Mouse (Mus musculus) liver, adult 2 months (tissue): ENCODE measurements at regions not wholly inside any gene's neighbourhood (a gene's known extent, or its start where the extent isn't known, plus 50 kb on each side); places are given as distances from the start of the nearest gene placed in this dataset.

Experiments used
- DNase-seq: peaks from one replicate; pipeline ENCODE4 v3.0.0-alpha.2; 2011; ENCODE audit warnings: low read depth, low spot score; ENCODE audit errors: extremely low read depth
- H3K27ac ChIP-seq: fragments of 200-500 bp; replicated peaks from 2 replicates; pipeline ENCODE4 v1.5.1; 2012; ENCODE audit warnings: low read depth, mild to moderate bottlenecking, control low read depth, inconsistent platforms, low read length; ENCODE audit not compliant: insufficient read depth
- H3K27me3 ChIP-seq: fragments of 200-500 bp; 2 replicates; pipeline ENCODE4 v1.6.1; 2012; ENCODE audit warnings: mild to moderate bottlenecking, moderate library complexity, low read length, inconsistent platforms; ENCODE audit not compliant: control insufficient read depth, insufficient read depth
- H3K36me3 ChIP-seq: fragments of 200-500 bp; 2 replicates; pipeline ENCODE4 v1.6.1; 2012; ENCODE audit warnings: low read length, inconsistent platforms; ENCODE audit not compliant: control insufficient read depth, insufficient read depth
- H3K4me1 ChIP-seq: fragments of 200-500 bp; 2 replicates; pipeline ENCODE4 v1.6.1; 2011; ENCODE audit warnings: low read length; ENCODE audit not compliant: control insufficient read depth, insufficient read depth
- H3K4me3 ChIP-seq: fragments of 200-500 bp; 2 replicates; pipeline ENCODE4 v1.5.1; 2011; ENCODE audit warnings: low read depth, mild to moderate bottlenecking, control low read depth, low read length, moderate library complexity; ENCODE audit not compliant: insufficient read depth
- H3K79me2 ChIP-seq: fragments of 200-500 bp; 2 replicates; pipeline ENCODE4 v1.6.1; 2012; ENCODE audit warnings: inconsistent platforms, mild to moderate bottlenecking, low read length, moderate library complexity; ENCODE audit not compliant: control insufficient read depth, insufficient read depth
- H3K9ac ChIP-seq: fragments of 200-500 bp; 2 replicates; pipeline ENCODE4 v1.6.1; 2012; ENCODE audit warnings: low read depth, mild to moderate bottlenecking, control low read depth, inconsistent platforms, low read length
- CTCF ChIP-seq: fragments of 200-500 bp; IDR thresholded peaks from 2 replicates; pipeline ENCODE4 v1.5.1; 2011; ENCODE audit warnings: low read depth, low read length, control low read depth
- POLR2A ChIP-seq: fragments of 200-500 bp; IDR thresholded peaks from 2 replicates; pipeline ENCODE4 v1.6.1; 2011; ENCODE audit warnings: low read length, control low read depth; ENCODE audit not compliant: insufficient read depth; ENCODE audit errors: extremely low read depth
- WGBS: fragments of 180-500 bp; shearing (Covaris S2); methylation state at CpG from one replicate; pipeline ENCODE4 v1.1.7; 2018; 5-methylcytosine and 5-hydroxymethylcytosine counted together

DNA sequence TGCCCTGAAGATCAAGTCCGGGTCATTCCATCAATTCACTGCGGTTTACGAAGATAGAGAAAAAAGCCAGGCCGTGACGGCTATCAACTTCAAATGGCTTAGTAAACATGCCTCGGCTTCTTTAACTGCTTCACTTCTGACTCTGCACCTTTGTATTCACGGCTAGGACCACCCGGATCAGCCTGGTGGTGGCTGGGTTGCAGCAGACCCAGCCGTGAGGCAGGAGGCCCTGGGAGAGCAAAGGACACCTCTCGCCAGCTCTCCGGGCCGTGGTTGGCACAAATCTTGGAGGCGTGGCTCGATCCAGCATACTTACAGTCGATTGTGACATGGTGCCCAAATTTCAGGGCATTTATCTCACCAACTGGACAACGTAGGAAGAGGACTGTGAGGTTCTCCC is 187.5 kb downstream of the Gpat3 start:
- no peak for TF ChIP-seq POLR2A
- TF ChIP-seq CTCF = no peak
- Histone ChIP-seq H3K4me3 (no peak overlapping the region), H3K9ac (no peak overlapping the region), H3K27me3 (no peaks in the 10 kb centered on the region), H3K4me1 (no peaks in the 10 kb centered on the region), H3K27ac (no peak overlapping the region), H3K36me3 (no peaks in the 10 kb centered on the region), H3K79me2 (no peaks in the 10 kb centered on the region)
- DNase-seq = no peak
- 56% methylated on average over 16 of the region's 16 CpGs for WGBS

DNA sequence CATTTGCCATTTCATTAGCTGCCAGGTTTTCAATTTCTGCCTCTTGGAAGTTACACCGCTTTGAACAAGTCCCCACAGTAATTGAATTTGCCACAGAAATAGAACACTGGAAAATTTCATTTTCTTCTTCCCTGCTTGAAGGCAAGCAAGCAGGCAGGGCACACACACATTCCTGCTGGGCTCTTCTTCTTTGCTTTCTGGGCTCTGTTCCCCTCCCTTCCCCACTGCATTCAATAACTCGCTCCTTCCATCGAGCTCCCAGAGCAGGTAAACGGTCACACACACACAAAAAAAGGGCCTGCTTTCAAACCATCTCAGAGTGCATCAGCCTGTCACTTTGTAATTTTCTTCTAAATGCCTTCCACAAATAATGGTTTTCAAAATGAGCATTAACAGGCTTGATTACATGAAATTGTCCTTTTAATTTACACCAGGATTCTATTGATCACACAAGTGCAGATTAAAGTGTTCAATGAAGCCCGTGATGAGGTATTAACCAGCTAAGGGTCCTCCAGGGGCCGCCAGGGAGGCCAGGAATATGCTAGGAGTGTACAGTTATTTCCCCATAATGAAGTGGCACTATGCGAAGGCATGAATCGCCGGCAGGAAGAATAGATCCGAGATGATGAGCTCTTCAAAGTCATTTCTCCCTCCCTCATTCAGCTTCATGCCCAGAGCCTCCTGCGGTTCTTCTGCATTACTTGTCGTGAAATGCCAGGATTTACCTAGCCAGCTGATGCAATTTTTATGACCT is 186.8 kb downstream of the Gpat3 start:
- Histone ChIP-seq H3K4me1 (no peaks in the 10 kb centered on the region), H3K27ac (no peak overlapping the region), H3K79me2 (no peaks in the 10 kb centered on the region), H3K9ac (no peak overlapping the region), H3K27me3 (no peaks in the 10 kb centered on the region), H3K36me3 (no peaks in the 10 kb centered on the region), H3K4me3 (no peak overlapping the region)
- DNase-seq = no peak
- TF ChIP-seq POLR2A (no peak), CTCF (no peak)
- 74% methylated on average over 12 of the region's 12 CpGs for WGBS

DNA sequence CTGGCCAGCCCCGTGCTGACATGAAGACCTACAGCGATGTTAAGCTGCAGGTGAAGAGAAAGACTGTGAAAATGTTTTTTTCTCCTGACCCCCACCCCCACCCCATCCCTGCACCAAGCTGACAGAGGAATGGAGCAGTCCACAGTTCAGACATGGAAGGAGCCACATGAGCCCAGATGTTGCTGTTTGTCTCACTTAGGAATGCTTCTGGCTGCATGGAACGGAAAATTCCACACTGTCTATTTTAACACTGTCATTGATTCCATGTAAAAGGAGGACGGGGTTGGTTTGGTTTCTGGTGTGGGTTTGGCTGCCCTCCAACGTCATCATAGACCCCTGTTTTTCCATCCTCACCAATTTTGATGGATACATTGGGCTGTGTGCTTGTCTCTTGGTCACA is 179.3 kb downstream of the Gpat3 start:
- Histone ChIP-seq H3K79me2 (no peaks in the 10 kb centered on the region), H3K27ac (no peak overlapping the region), H3K27me3 (no peaks in the 10 kb centered on the region), H3K9ac (no peak overlapping the region), H3K4me1 (no peaks in the 10 kb centered on the region), H3K4me3 (no peak overlapping the region), H3K36me3 (no peaks in the 10 kb centered on the region)
- no peak for DNase-seq
- TF ChIP-seq POLR2A (no peak), CTCF (no peak)
- WGBS = 80% methylated on average over 5 of the region's 5 CpGs

DNA sequence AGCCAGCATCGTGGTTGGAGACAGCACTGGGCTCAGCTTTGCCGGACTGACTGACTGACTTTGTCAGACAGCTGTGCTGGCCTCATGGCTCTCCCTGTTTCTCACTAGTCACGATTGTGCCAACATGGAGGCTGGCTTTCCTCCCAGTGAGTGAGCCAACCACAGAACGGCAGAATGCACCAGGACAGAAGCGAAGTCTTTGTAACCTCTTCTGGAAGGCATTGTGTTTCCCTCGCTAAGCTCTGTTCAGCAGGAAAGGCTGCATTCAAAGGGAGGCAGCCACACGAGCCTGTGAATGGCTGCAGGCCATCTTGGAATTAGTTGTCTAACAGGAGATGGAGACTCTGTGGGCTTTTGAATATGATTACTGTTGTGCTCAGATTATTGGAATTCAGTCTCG is 178.3 kb downstream of the Gpat3 start:
- no peak for DNase-seq
- Histone ChIP-seq H3K27ac (no peak overlapping the region), H3K9ac (no peak overlapping the region), H3K27me3 (no peaks in the 10 kb centered on the region), H3K36me3 (no peaks in the 10 kb centered on the region), H3K4me3 (no peak overlapping the region), H3K79me2 (no peaks in the 10 kb centered on the region), H3K4me1 (no peaks in the 10 kb centered on the region)
- 80% methylated on average over 8 of the region's 8 CpGs for WGBS
- no peak for TF ChIP-seq POLR2A
- TF ChIP-seq CTCF = no peak

DNA sequence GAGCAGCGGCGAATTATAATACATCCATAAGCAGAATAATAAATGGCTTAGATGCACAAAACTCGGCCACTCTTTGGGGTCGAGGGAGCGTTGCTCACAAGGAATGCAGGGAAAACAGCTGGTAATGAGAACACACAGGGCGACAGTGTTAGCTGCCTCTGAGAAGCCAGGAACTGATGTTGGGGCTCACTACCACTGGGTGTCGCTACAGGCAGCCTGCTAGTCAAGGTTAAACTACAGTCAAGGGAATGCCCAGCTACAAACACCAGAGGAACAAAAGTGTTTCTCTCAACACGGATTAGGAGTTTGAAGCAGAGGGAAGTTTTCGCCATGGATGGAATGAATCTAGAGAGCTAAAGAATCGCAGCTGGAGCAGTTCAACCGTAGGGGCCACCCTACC is 175.3 kb downstream of the Gpat3 start:
- TF ChIP-seq POLR2A = no peak
- peak; percentile 67 for TF ChIP-seq CTCF
- WGBS = 9% methylated on average over 11 of the region's 11 CpGs
- DNase-seq = peak; percentile 16
- Histone ChIP-seq H3K79me2 (no peaks in the 10 kb centered on the region), H3K4me3 (no peak overlapping the region), H3K27ac (no peak overlapping the region), H3K36me3 (no peaks in the 10 kb centered on the region), H3K4me1 (no peaks in the 10 kb centered on the region), H3K9ac (no peak overlapping the region), H3K27me3 (no peaks in the 10 kb centered on the region)

DNA sequence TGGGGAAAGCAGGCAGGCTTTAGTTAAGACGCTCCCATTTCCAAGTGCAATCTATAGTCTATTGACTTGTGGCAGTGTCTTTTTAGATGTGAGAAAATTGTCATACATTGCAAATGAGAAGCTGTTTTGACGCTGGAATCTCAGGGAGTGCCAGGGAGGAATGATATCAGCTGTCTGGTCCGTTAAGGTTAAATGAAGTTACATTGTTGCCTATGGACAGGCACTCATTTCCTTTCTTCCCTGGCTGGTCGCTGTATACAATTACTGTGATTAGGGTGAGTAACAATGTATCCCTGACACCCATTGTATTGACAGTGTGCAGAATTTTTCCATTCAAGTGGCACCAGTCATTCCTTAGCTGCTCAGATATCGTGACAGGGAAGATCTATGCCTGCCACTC is 168.3 kb downstream of the Gpat3 start:
- WGBS = 69% methylated on average over 5 of the region's 5 CpGs
- Histone ChIP-seq H3K9ac (no peak overlapping the region), H3K27ac (no peak overlapping the region), H3K4me1 (no peaks in the 10 kb centered on the region), H3K79me2 (no peaks in the 10 kb centered on the region), H3K4me3 (no peak overlapping the region), H3K36me3 (no peaks in the 10 kb centered on the region), H3K27me3 (no peaks in the 10 kb centered on the region)
- no peak for TF ChIP-seq CTCF
- TF ChIP-seq POLR2A = no peak
- no peak for DNase-seq
